Mouse (Mus musculus): ENCODE results near the gene Zfp563. TPM values are rescaled to one million over a fixed set of nuclear protein-coding genes. Genes with fewer than 3 reads are reported as not detected.

The Zfp563 gene
- 5.0 and 5.5 TPM in 2 replicates for polyA plus RNA-seq (2011; ENCODE audit: insufficient read depth, insufficient read length, low read depth, missing spikeins)

- no peak for TF ChIP-seq POLR2A (IDR thresholded peaks at IDR 0.05; ENCODE audit: insufficient read depth, low read length)
- no peak for TF ChIP-seq EP300 (IDR thresholded peaks at IDR 0.05; ENCODE audit: insufficient read depth, low read depth, low read length)
- no peak for TF ChIP-seq CTCF (IDR thresholded peaks at IDR 0.05; ENCODE audit: low read depth, low read length)
- Histone ChIP-seq H3K27ac (ENCODE audit: insufficient read depth, low read length) (peak within 1 kb of the TSS; percentile 62), H3K4me1 (ENCODE audit: control insufficient read depth, insufficient read depth, low read length) (no peaks in the 10 kb centered on the region)
These were observed at the start of gene Zfp563 for GRCm38 (mm10) chr17:33089220-33089949. Gene Zfp563, plus strand, starts transcription at chr17:33089310.

GRCm38 (mm10) chr17:33058791-33059190 is 30.3 kb upstream of the Zfp563 start:
- TF ChIP-seq CTCF (IDR thresholded peaks at IDR 0.05; ENCODE audit: low read depth, low read length) (no peak), EP300 (IDR thresholded peaks at IDR 0.05; ENCODE audit: insufficient read depth, low read depth, low read length) (no peak), POLR2A (IDR thresholded peaks at IDR 0.05; ENCODE audit: insufficient read depth, low read length) (no peak)
- Histone ChIP-seq H3K9me3 (replicated peaks; ENCODE audit: control insufficient read depth, insufficient read depth, low read length, poor library complexity, severe bottlenecking) (no peaks in the 10 kb centered on the region), H3K36me3 (ENCODE audit: control insufficient read depth, insufficient read depth, low read length, poor library complexity, severe bottlenecking) (no peaks in the 10 kb centered on the region)

More at GRCm38 (mm10) chr17:33089220-33089949, at the start of gene Zfp563:
- Histone ChIP-seq H3K27me3 (ENCODE audit: control insufficient read depth, insufficient read depth, low read length, poor library complexity, severe bottlenecking) (no peaks in the 10 kb centered on the region), H3K9me3 (replicated peaks; ENCODE audit: control insufficient read depth, insufficient read depth, low read length, poor library complexity, severe bottlenecking) (no peaks in the 10 kb centered on the region), H3K4me3 (ENCODE audit: low read depth, low read length) (peak within 1 kb of the TSS; percentile 85), H3K9ac (ENCODE audit: low read depth, poor library complexity, severe bottlenecking) (peak within 1 kb of the TSS; percentile 71), H3K36me3 (ENCODE audit: control insufficient read depth, insufficient read depth, low read length, poor library complexity, severe bottlenecking) (no peaks in the 10 kb centered on the region)

GRCm38 (mm10) chr17:33063001-33063400 is 26.1 kb upstream of the Zfp563 start:
- no peak; the same call in 1 of the 2 replicates for TF ChIP-seq EP300 (IDR thresholded peaks at IDR 0.05; ENCODE audit: insufficient read depth, low read depth, low read length)
- no peak for TF ChIP-seq POLR2A (IDR thresholded peaks at IDR 0.05; ENCODE audit: insufficient read depth, low read length)
- no peak for TF ChIP-seq CTCF (IDR thresholded peaks at IDR 0.05; ENCODE audit: low read depth, low read length)

More at GRCm38 (mm10) chr17:33058791-33059190, 30.3 kb upstream of the Zfp563 start:
- no peaks in the 10 kb centered on the region for H3K4me1 ChIP-seq (ENCODE audit: control insufficient read depth, insufficient read depth, low read length)
- H3K27ac ChIP-seq (ENCODE audit: insufficient read depth, low read length) = no peak overlapping the region
- H3K27me3 ChIP-seq (ENCODE audit: control insufficient read depth, insufficient read depth, low read length, poor library complexity, severe bottlenecking) = no peaks in the 10 kb centered on the region
- H3K9ac ChIP-seq (ENCODE audit: low read depth, poor library complexity, severe bottlenecking) = no peak overlapping the region
- no peak overlapping the region for H3K4me3 ChIP-seq (ENCODE audit: low read depth, low read length)

GRCm38 (mm10) chr17:33067958-33068357 is 21.2 kb upstream of the Zfp563 start, which contains the start of gene 4921501E09Rik:
Gene 4921501E09Rik, minus strand, starts transcription at chr17:33068058.
- no peak for TF ChIP-seq EP300 (IDR thresholded peaks at IDR 0.05; ENCODE audit: insufficient read depth, low read depth, low read length)
- TF ChIP-seq CTCF (IDR thresholded peaks at IDR 0.05; ENCODE audit: low read depth, low read length) = no peak
- no peak for TF ChIP-seq POLR2A (IDR thresholded peaks at IDR 0.05; ENCODE audit: insufficient read depth, low read length)

More at GRCm38 (mm10) chr17:33063001-33063400, 26.1 kb upstream of the Zfp563 start:
- H3K27me3 ChIP-seq (ENCODE audit: control insufficient read depth, insufficient read depth, low read length, poor library complexity, severe bottlenecking) = no peaks in the 10 kb centered on the region
- 0 out of 2 replicates have a peak, but pooled peaks cover 2% of the 10 kb centered on the region for H3K9me3 ChIP-seq (replicated peaks; ENCODE audit: control insufficient read depth, insufficient read depth, low read length, poor library complexity, severe bottlenecking)
- H3K36me3 ChIP-seq (ENCODE audit: control insufficient read depth, insufficient read depth, low read length, poor library complexity, severe bottlenecking) = no peaks in the 10 kb centered on the region
- no peak overlapping the region for H3K9ac ChIP-seq (ENCODE audit: low read depth, poor library complexity, severe bottlenecking)
- H3K4me3 ChIP-seq (ENCODE audit: low read depth, low read length) = no peak overlapping the region
- H3K4me1 ChIP-seq (ENCODE audit: control insufficient read depth, insufficient read depth, low read length) = no peaks in the 10 kb centered on the region
- H3K27ac ChIP-seq (ENCODE audit: insufficient read depth, low read length) = peak overlapping the region; percentile 57; the same call in 1 of the 2 replicates

GRCm38 (mm10) chr17:33091630-33092029 is 2.5 kb downstream of the Zfp563 start:
- TF ChIP-seq EP300 (IDR thresholded peaks at IDR 0.05; ENCODE audit: insufficient read depth, low read depth, low read length) (no peak), POLR2A (IDR thresholded peaks at IDR 0.05; ENCODE audit: insufficient read depth, low read length) (no peak), CTCF (IDR thresholded peaks at IDR 0.05; ENCODE audit: low read depth, low read length) (no peak)
- Histone ChIP-seq H3K4me3 (ENCODE audit: low read depth, low read length) (no peak overlapping the region), H3K27me3 (ENCODE audit: control insufficient read depth, insufficient read depth, low read length, poor library complexity, severe bottlenecking) (no peaks in the 10 kb centered on the region), H3K9ac (ENCODE audit: low read depth, poor library complexity, severe bottlenecking) (no peak overlapping the region), H3K27ac (ENCODE audit: insufficient read depth, low read length) (no peak overlapping the region), H3K4me1 (ENCODE audit: control insufficient read depth, insufficient read depth, low read length) (no peaks in the 10 kb centered on the region), H3K9me3 (replicated peaks; ENCODE audit: control insufficient read depth, insufficient read depth, low read length, poor library complexity, severe bottlenecking) (no peaks in the 10 kb centered on the region), H3K36me3 (ENCODE audit: control insufficient read depth, insufficient read depth, low read length, poor library complexity, severe bottlenecking) (no peaks in the 10 kb centered on the region)

More at GRCm38 (mm10) chr17:33067958-33068357, 21.2 kb upstream of the Zfp563 start, which contains the start of gene 4921501E09Rik:
- 0 out of 2 replicates have a peak, but pooled peaks cover 2% of the 10 kb centered on the region for H3K9me3 ChIP-seq (replicated peaks; ENCODE audit: control insufficient read depth, insufficient read depth, low read length, poor library complexity, severe bottlenecking)
- no peak within 1 kb of the TSS for H3K27ac ChIP-seq (ENCODE audit: insufficient read depth, low read length)
- H3K4me1 ChIP-seq (ENCODE audit: control insufficient read depth, insufficient read depth, low read length) = no peaks in the 10 kb centered on the region
- no peaks in the 10 kb centered on the region for H3K36me3 ChIP-seq (ENCODE audit: control insufficient read depth, insufficient read depth, low read length, poor library complexity, severe bottlenecking)
- no peak within 1 kb of the TSS for H3K9ac ChIP-seq (ENCODE audit: low read depth, poor library complexity, severe bottlenecking)
- no peak within 1 kb of the TSS for H3K4me3 ChIP-seq (ENCODE audit: low read depth, low read length)
- peaks cover 1% of the 10 kb centered on the region; the same call in 1 of the 2 replicates for H3K27me3 ChIP-seq (ENCODE audit: control insufficient read depth, insufficient read depth, low read length, poor library complexity, severe bottlenecking)

Data from ES-Bruce4 (cell line).